Mouse (Mus musculus) frontal cortex, adult 2 months (tissue): ENCODE measurements at regions not wholly inside any gene's neighbourhood (a gene's known extent, or its start where the extent isn't known, plus 50 kb on each side); places are given as distances from the start of the nearest gene placed in this dataset.

Source experiments
- DNase-seq, 2 experiments: peaks; one replicate each; pipeline ENCODE4 v3.0.0; 2022; ENCODE audit warnings: low spot score in 1 of 2; ENCODE audit errors: extremely low spot score in 1 of 2

DNA sequence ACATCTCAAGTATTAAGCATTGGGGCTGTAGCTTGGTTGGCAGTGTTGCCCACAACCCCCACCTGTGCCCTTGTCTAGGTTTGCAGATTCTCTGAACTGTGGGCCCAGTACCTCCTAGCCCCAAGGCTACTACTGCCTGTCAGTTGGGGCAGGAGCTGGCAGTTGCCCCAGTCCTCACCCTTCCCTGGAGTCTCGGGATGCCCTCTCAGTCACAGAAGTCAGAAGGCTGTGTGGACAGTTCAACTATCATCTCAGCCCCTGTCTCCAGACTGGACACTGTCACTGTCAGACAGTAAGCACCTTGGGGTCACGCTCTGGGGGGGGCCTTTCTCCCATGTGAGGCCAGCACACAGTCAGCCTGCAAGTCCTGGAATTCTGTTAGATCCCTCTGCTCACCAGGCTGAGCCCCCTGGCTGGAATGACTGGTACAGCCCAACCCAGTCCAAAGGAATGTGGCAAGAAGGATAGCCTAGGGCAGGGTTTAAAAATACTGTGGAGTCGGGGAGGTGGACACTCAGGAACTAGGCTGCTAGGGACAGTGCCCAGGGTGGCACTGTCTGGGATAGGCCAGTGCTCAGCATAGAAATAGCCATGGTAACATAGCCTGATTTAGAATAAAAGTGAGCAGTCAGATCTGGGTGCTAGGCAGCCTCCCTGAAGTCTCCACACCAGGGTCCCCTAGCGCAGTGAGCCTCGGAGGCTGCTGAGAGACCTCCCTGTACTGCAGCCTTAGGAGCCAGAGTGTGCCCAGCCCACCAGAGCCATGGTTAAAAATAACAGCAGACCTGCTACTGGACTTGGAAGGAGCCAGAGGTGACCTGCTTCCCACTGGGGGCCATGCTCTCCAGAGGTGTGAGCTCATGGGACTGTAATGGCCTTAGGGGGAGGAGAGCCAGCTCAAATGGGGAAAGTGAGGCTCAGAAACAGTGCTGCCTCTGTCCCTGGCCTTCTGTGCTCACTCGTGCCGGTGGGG is 83.1 kb upstream of the Ptpn1 start:
- DNase-seq = no peak

DNA sequence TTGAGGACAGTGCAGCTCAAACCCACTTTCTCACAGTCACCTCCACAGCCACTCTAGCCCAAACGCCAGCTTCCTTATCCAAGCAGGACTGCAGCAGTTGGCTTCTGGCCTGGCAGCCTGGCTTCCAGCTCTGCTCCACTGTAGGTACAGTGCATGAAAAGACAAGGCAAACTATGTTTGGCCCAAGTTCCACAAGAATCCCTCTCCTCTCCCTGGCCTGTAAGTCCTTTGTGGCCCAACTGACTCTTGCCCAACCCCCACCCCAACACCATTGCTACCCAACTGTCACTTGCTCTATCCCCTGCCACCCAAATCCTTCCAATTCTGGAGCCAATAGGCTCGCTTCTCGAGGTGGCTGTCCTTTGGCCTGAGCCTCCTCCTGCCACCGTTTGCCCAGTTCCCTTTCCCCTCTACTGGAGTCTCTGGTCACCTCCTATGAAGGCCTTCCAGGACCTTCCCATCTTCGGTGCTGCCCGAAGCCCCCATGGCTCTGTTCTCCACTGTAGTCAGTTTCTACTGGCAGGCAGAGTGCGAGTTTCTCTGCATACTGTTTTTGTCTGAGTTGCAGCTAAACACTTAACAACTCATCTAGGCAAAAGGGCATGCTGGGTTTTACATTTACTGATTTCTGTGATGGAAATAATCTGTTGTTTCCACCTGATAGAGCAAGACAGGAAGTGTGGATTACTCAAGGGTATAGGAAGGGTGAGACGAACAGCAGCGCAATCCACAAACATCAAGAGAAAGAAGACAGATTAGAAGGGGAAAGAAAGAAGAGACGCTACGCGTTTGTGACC is 84.4 kb upstream of the Ptpn1 start:
- no peak for DNase-seq

DNA sequence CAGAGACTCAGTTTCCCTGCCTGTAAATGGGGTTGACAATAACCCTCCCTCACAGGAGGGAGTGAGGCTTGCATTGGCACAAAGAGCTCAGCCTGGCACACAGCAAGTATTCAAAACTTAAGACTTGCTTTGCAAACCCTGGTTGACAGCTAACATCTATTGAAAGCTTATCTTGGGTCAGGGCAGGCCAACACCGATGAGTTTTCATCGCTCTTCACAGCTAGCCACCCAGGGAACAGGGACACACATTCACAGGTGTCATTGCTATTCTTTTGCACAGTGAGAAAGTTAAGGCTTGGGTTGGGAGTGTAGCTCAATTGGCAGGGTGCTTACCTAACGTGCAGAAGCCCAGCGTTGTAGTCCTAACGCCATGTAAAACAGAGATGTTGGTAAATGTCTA is 86.5 kb upstream of the Ptpn1 start:
- DNase-seq = no peak

- DNase-seq = no peak
Observed at GRCm38 (mm10) chr2:167844556-167844955, 87.3 kb upstream of the Ptpn1 start.

DNA sequence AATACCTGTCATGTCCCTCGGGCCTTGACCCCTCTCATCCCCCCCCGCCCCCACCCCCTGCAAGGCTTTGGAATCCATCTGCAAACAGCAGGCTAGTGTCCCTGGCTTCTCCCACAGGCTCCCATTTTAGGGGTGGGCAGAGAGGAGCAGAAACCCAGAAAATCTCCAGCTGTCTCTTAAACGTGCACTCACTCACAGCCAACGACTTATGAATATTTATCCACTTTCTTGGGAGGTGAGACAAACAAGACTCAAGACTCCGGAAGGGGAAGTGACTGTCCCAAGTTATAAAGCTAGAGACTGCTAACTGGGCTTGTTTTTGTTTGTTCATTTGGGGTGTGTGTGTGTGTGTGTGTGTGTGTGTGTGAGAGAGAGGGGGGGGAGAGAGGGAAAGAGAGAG is 87.9 kb upstream of the Ptpn1 start:
- DNase-seq = no peak

GRCm38 (mm10) chr2:167842993-167843392 is 88.9 kb upstream of the Ptpn1 start:
- no peak for DNase-seq

GRCm38 (mm10) chr2:167842473-167842872 is 89.4 kb upstream of the Ptpn1 start:
- DNase-seq = no peak

GRCm38 (mm10) chr2:167841339-167842240 is 90.3 kb upstream of the Ptpn1 start:
- no peak for DNase-seq

DNA sequence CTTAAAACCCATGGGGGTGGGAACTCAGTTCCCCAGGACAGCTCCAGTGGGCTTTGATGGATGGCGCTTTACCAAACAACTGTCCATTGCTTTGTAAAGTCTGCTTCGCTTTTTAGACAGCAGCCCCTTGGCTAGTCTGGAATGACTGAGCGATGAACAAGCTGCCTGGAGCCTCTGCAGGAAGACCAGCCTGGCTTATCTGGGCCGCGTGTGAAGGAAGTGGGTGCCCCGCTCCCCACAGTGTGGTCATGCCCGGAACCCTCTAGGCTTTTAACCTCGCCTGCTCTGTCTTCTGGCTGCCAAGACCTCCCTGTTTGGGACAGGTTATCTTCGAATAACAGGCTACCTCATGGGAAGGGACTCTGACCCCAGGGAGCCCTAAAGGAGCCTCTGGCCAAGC is 91.5 kb upstream of the Ptpn1 start:
- no peak for DNase-seq

DNA sequence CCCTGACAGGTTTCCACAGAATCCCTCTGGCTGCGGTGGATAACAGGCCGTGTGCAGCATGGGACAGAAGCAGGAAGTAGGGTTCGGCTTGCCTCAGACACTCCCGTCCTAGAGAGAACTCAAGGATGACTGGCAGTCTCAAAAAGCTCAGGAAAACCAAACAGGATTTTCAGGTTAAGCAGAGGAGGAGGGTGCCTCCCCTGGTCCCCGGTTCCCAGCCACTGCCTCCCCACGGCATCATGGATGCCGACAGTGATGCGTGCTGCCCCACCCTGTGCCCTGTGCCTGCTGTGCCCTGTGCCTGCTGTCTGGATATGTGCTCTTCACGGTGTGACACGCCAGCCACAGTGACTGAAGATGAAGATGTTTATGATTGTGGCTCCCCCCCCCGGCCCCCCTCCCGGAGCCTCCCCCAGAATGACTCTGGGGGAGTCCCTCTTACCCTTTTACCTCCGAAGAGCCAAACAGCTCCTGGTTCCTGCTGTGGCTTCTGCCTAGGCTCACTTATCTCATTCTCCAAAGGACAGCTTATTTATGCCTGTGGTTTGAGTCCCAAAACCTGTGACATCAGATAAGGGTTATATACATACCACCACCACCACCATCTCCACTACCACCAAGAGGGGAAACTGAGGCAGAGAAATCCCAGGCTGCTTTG is 92.4 kb upstream of the Ptpn1 start:
- no peak for DNase-seq

GRCm38 (mm10) chr2:167837596-167837995 is 94.3 kb upstream of the Ptpn1 start:
- DNase-seq = no peak

GRCm38 (mm10) chr2:167836611-167837010 is 95.2 kb upstream of the Ptpn1 start:
- no peak for DNase-seq

DNA sequence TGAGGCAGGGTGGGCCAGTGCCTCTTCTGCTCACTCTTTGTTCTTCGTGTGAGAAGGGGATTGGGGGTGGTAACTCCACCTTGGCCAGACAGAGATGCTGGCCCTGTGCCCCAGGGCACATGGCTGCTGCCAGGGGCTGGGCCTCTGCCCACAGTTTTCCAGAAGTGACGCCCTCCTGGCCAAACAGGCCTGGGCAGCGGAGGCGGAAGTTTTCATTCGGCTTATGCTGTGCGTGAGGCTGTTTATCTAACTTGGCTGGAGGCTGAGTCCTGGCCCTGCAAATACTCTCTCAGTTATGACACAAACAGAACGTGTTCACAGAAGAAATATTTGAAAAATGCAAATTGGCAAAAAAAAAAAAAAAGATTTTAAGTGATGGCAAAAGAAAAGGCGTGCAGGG is 97.3 kb upstream of the Ptpn1 start:
- DNase-seq = no peak

DNA sequence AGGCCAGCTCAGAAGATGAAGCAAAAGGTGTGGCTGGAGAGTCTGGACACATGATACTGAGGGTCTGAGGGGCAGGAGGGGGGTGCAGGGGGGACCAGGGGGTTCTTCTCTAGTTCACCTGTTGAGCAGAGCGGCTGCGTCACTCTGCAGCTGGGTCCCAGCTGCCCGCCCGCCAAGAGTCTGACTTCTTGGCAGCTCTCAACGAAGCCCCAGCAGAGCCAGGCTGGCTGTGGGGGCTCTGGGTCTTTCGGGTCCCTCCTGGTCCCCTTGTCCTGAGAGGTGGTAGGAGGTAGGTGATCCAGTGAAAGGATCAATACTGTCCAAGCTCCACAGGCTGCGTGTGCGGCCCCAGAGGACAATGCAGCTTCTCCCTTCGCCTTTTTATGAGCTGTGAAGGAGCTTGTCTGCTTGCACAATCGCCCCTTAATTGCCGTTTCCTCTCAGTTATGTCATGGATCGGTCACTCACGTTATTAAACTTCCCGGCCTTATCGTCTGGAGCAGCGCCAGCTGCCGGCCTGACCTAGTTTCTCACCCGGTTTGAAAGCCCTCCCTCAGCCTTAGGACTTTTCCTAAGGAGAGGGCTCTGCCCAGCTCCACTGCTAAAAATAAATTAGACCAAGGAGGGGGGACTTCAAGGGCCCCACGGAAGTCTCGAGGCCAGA is 98.4 kb upstream of the Ptpn1 start:
- DNase-seq = no peak

DNA sequence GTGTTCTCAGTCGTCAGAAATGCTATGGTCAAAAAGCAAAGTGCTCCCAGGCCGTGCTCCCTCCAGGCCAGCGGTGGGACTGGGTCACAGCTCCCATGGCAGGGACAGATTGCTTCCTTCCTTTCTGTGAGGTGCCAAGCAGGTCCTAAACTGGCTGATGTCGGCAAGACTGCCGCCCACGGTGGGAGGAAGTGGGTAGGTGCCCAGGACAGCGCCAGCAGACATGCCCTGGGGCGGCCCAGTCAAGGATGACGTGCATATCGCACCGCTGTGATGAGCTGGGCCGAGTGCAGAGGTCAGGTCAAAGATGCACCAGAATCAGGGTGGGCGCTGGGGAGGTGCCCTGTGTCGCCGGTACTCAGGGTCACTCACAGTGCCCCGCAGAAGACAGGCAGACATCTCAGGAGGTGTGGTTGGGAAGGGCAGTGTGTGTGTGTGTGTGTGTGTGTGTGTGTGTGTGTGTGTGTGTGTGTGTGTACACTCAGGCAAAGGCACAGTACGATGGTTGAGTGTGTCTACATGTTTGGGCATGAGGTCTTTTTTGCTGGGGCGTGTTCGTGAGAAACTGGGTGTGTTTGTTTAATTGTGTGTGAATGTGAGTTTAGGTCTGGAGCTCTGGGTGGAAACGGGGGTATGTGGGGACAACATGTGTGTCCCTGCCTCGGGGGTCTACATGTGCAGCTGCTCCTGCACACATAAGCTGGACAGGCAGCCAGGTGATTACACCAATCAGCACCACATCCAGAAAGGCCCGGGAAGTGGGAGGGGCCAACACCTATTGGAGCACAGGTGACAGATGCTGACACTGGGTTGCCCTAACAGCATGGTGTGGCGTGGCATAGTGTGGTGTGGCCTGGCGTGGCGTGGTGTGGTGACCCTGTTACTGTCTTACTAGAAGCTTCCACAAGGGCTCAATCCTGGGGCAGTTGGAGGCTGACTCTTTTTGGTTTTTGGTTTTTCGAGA is 100.5 kb upstream of the Ptpn1 start:
- DNase-seq = no peak

- DNase-seq = no peak
Observed at GRCm38 (mm10) chr2:167828258-167828657, 103.6 kb upstream of the Ptpn1 start.

GRCm38 (mm10) chr2:167826922-167827703 is 104.7 kb upstream of the Ptpn1 start:
- no peak for DNase-seq

DNA sequence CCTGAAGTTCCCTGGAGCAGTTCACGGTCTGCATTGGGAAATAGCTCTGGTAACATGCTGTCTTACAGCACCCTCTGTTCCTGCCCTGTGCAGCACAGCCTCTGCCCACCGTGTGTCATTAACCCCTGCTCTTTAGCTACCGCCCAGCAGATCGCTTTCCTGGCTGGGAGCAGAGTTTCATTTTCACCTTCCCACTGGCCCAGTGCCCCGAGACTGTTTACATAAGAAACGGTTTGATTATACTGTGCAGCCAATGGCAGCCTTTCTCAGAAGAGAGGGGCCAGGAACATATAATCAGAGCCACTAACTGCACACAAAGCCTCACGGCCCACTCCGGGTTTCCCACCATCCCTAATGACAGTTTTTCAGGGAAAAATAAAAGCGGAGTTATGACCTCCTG is 108.3 kb upstream of the Ptpn1 start:
- no peak for DNase-seq
